Comparison of ENCODE assay signal across 17 mouse cellular contexts in the genomic region with DNA sequence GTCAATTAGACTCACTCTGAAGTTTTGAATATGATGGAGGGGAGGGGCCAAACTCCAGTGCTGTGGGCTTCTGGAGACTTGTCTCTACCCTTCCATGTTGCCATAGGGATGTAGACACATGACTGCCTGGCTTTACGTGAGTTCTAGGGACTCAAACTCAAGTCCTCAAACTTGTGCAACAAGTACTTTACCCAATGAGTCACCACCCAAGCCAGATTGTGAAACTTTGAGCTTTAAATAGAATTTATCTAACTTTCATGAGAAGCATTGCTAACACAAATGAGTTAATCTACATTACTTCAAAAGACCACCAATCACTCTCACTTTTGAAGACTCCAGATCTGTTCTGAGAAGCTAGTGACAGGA. TPM values are rescaled to one million over a fixed set of nuclear protein-coding genes. Genes with fewer than 3 reads are reported as not detected.
DNase-seq lines count a peak whose midpoint lies in the region; ATAC-seq and TF ChIP-seq lines count a peak whose summit lies in the region.
"Had no signal": no experiment of that assay in that cellular context is flagged by ENCODE, and none has a peak within 500 bp of the region (broad histone marks: within the 10 kb centered on the region; RNA-seq: fewer than 3 reads in every experiment).

No protein-coding gene starts in this region.

- no peak overlapping the region for H3K4me3 ChIP-seq in lung, embryonic 16.5 days (ENCODE audit: low read length)
- no peak overlapping the region for H3K4me3 ChIP-seq in lung, adult 2 months (replicated peaks; ENCODE audit: extremely low read depth, low read depth, low read length)
- H3K4me3 ChIP-seq in intestine, embryonic 16.5 days (ENCODE audit: low read length) = no peak overlapping the region
- no peak overlapping the region for H3K4me3 ChIP-seq in stomach, postnatal 0 days (ENCODE audit: low read depth, low read length)
- H3K4me3 ChIP-seq: erythroblast, embryonic 14.5 days; midbrain, embryonic 15.5 days; neural tube, embryonic 15.5 days had no signal

- DNase-seq in heart, adult 18-20 months = peak; percentile 20 to 43
- no peak for DNase-seq in heart, adult 8-10 months (ENCODE audit: low spot score)
- DNase-seq in lung, adult 2 months = no peak
- no peak for DNase-seq in stomach, postnatal 0 days (ENCODE audit: low spot score)
- no peak for DNase-seq in layer of hippocampus, adult 9-11 months
- no peak for DNase-seq in left cerebral cortex, postnatal 25 days (ENCODE audit: low spot score in 2 of 2)
- DNase-seq: cerebellum, adult 11 months; embryo, embryonic 11 days; kidney, adult 18-20 months; thymus, postnatal 4 days had no signal

- no peak overlapping the region for H3K4me2 ChIP-seq in lung, embryonic 16.5 days (ENCODE audit: low read depth, low read length)
- no peak overlapping the region for H3K4me2 ChIP-seq in intestine, embryonic 16.5 days (ENCODE audit: low read depth, low read length)
- no peak overlapping the region for H3K4me2 ChIP-seq in stomach, postnatal 0 days (replicated peaks; ENCODE audit: low read depth)
- H3K4me2 ChIP-seq: midbrain, embryonic 15.5 days; neural tube, embryonic 15.5 days had no signal

- H3K9ac ChIP-seq in lung, embryonic 16.5 days (ENCODE audit: low read length) = no peak overlapping the region
- H3K9ac ChIP-seq in intestine, embryonic 16.5 days (ENCODE audit: low read depth, low read length) = no peak overlapping the region
- no peak overlapping the region for H3K9ac ChIP-seq in stomach, postnatal 0 days (ENCODE audit: low read length)
- H3K9ac ChIP-seq: liver, embryonic 14.5 days; midbrain, embryonic 15.5 days; neural tube, embryonic 15.5 days had no signal

- no peaks in the 10 kb centered on the region; the same call in 1 of the 2 replicates for H3K36me3 ChIP-seq in lung, embryonic 16.5 days (ENCODE audit: control insufficient read depth, insufficient read depth, low read length)
- H3K36me3 ChIP-seq in intestine, embryonic 16.5 days (ENCODE audit: control insufficient read depth, insufficient read depth, low read length) = no peaks in the 10 kb centered on the region
- 0 out of 2 replicates have a peak, but pooled peaks cover 3% of the 10 kb centered on the region for H3K36me3 ChIP-seq in stomach, postnatal 0 days (ENCODE audit: control insufficient read depth, insufficient read depth, low read length)

- no peak for TF ChIP-seq EP300 in stomach, postnatal 0 days (optimal IDR thresholded peaks at IDR 0.05)

- no peaks in the 10 kb centered on the region for H3K9me3 ChIP-seq in lung, embryonic 16.5 days (ENCODE audit: control insufficient read depth, low read length)
- H3K9me3 ChIP-seq in intestine, embryonic 16.5 days (ENCODE audit: control insufficient read depth, low read length) = no peaks in the 10 kb centered on the region
- no peaks in the 10 kb centered on the region for H3K9me3 ChIP-seq in stomach, postnatal 0 days (ENCODE audit: control insufficient read depth, low read length)
- H3K9me3 ChIP-seq: midbrain, embryonic 15.5 days; neural tube, embryonic 15.5 days had no signal

- TF ChIP-seq POLR2A in lung, adult 2 months (IDR thresholded peaks at IDR 0.05; ENCODE audit: borderline replicate concordance, extremely low read depth, low read depth, low read length) = no peak

- peak; percentile 60; the same call in 1 of the 2 replicates for ATAC-seq in lung, embryonic 16.5 days (ENCODE audit: low read depth)
- peak; percentile 89 for ATAC-seq in intestine, embryonic 16.5 days
- peak; percentile 80 for ATAC-seq in stomach, postnatal 0 days (ENCODE audit: low FRiP score, low TSS enrichment)
- ATAC-seq: CD4-positive, CD25-positive, alpha-beta regulatory T cell, adult 4 months; midbrain, embryonic 15.5 days had no signal

- intact Hi-C loops in left cerebral cortex, postnatal 25 days (cut with DNase I) = loop anchor here (5.0 kb wide), 1 partner anchor 61 kb away; no protein-coding TSS in a partner anchor

- H3K4me1 ChIP-seq in lung, embryonic 16.5 days (replicated peaks; ENCODE audit: control insufficient read depth, insufficient read depth, low read length) = no peaks in the 10 kb centered on the region; the same call in 1 of the 2 replicates
- no peaks in the 10 kb centered on the region; the same call in none of the 2 replicates for H3K4me1 ChIP-seq in lung, adult 2 months (ENCODE audit: control insufficient read depth, insufficient read depth, low read length)
- H3K4me1 ChIP-seq in intestine, embryonic 16.5 days (ENCODE audit: control insufficient read depth, insufficient read depth, low read length) = no peaks in the 10 kb centered on the region
- no peaks in the 10 kb centered on the region for H3K4me1 ChIP-seq in stomach, postnatal 0 days (replicated peaks; ENCODE audit: control insufficient read depth, insufficient read depth)
- H3K4me1 ChIP-seq: midbrain, embryonic 15.5 days; neural tube, embryonic 15.5 days had no signal

- TF ChIP-seq CTCF in lung, adult 2 months (IDR thresholded peaks at IDR 0.05; ENCODE audit: insufficient read depth, low read length) = no peak
- TF ChIP-seq CTCF in stomach, postnatal 0 days (IDR thresholded peaks at IDR 0.05; ENCODE audit: low read depth) = no peak

- H3K27ac ChIP-seq in lung, embryonic 16.5 days (ENCODE audit: low read length) = no peak overlapping the region
- no peak overlapping the region for H3K27ac ChIP-seq in intestine, embryonic 16.5 days (ENCODE audit: low read length)
- no peak overlapping the region for H3K27ac ChIP-seq in stomach, postnatal 0 days (replicated peaks)
- H3K27ac ChIP-seq: liver, embryonic 14.5 days; midbrain, embryonic 15.5 days; neural tube, embryonic 15.5 days had no signal

- no peaks in the 10 kb centered on the region for H3K27me3 ChIP-seq in lung, embryonic 16.5 days (ENCODE audit: control insufficient read depth, insufficient read depth, low read depth, low read length)
- H3K27me3 ChIP-seq in intestine, embryonic 16.5 days (replicated peaks; ENCODE audit: control insufficient read depth, insufficient read depth, low read length) = no peaks in the 10 kb centered on the region
- no peaks in the 10 kb centered on the region for H3K27me3 ChIP-seq in stomach, postnatal 0 days (ENCODE audit: control insufficient read depth, insufficient read depth, low read length)
- H3K27me3 ChIP-seq: midbrain, embryonic 15.5 days; neural tube, embryonic 15.5 days had no signal

- WGBS in lung, embryonic 16.5 days = 50% methylated on average over 1 of the region's 1 CpGs
- 37% methylated on average over 1 of the region's 1 CpGs for WGBS in lung, adult 2 months
- WGBS in intestine, embryonic 16.5 days = 65% methylated on average over 1 of the region's 1 CpGs
- WGBS in stomach, postnatal 0 days = 30% methylated on average over 1 of the region's 1 CpGs

RNA-seq across cellular contexts. Expression of a gene that starts 14.2 kb away (rescaled TPM):
- 10 to 100 TPM; 49.7 to 53.9 TPM for total RNA-seq in heart, adult 18-20 months (2021)
- total RNA-seq in heart, adult 8-10 months (2022) = 10 to 100 TPM; 50.7 to 59.6 (median 55.4) TPM
- 25.3 and 25.9 TPM in 2 replicates for polyA plus RNA-seq in lung, embryonic 16.5 days (2015; fragmentation: Nextera tagmentation; extraction: Ambion mirVana)
- polyA plus RNA-seq in lung, adult 2 months (2012; rRNA removed) = 31.8 and 40.4 TPM in 2 replicates
- 22.9 and 25.8 TPM in 2 replicates for polyA plus RNA-seq in intestine, embryonic 16.5 days (2015; fragmentation: Nextera tagmentation; extraction: Ambion mirVana)
- 23.2 and 24.2 TPM in 2 replicates for polyA plus RNA-seq in stomach, postnatal 0 days (2015; fragmentation: Nextera tagmentation; extraction: Ambion mirVana)
- total RNA-seq in left cerebral cortex, postnatal 25 days (2021) = 10 to 100 TPM; 80.1 to 80.8 TPM

RNA-seq across cellular contexts. Expression of a gene that starts 14.4 kb away (rescaled TPM):
- total RNA-seq in heart, adult 18-20 months (2021) = 1 to 10 TPM; 8.0 to 8.4 TPM
- total RNA-seq in heart, adult 8-10 months (2022) = 1 to 10 TPM; 5.8 to 8.5 (median 6.5) TPM
- 16.4 and 19.7 TPM in 2 replicates for polyA plus RNA-seq in lung, embryonic 16.5 days (2015; fragmentation: Nextera tagmentation; extraction: Ambion mirVana)
- polyA plus RNA-seq in lung, adult 2 months (2012; rRNA removed) = 1.9 and 3.5 TPM in 2 replicates
- polyA plus RNA-seq in intestine, embryonic 16.5 days (2015; fragmentation: Nextera tagmentation; extraction: Ambion mirVana) = 14.8 and 17.1 TPM in 2 replicates
- polyA plus RNA-seq in stomach, postnatal 0 days (2015; fragmentation: Nextera tagmentation; extraction: Ambion mirVana) = 10.5 and 12.3 TPM in 2 replicates
- total RNA-seq in left cerebral cortex, postnatal 25 days (2021) = 1 to 10 TPM; 8.3 to 9.7 TPM

RNA-seq across cellular contexts. Expression of a gene that starts 33.7 kb away (rescaled TPM):
- total RNA-seq in heart, adult 18-20 months (2021) = 10 to 100 TPM; 14.5 to 16.6 TPM
- 10 to 100 TPM; 16.2 to 18.1 (median 16.6) TPM for total RNA-seq in heart, adult 8-10 months (2022)
- polyA plus RNA-seq in lung, embryonic 16.5 days (2015; fragmentation: Nextera tagmentation; extraction: Ambion mirVana) = 15.9 and 16.1 TPM in 2 replicates
- polyA plus RNA-seq in lung, adult 2 months (2012; rRNA removed) = 16.6 and 20.0 TPM in 2 replicates
- polyA plus RNA-seq in intestine, embryonic 16.5 days (2015; fragmentation: Nextera tagmentation; extraction: Ambion mirVana) = 11.8 and 12.8 TPM in 2 replicates
- 5.7 and 6.3 TPM in 2 replicates for polyA plus RNA-seq in stomach, postnatal 0 days (2015; fragmentation: Nextera tagmentation; extraction: Ambion mirVana)
- total RNA-seq in left cerebral cortex, postnatal 25 days (2021) = 10 to 100 TPM; 50.5 to 52.3 TPM

RNA-seq across cellular contexts. Expression of a gene that starts 46.5 kb away (rescaled TPM):
- total RNA-seq in heart, adult 18-20 months (2021) = 10 to 100 TPM; 22.1 to 26.5 TPM
- 10 to 100 TPM; 20.6 to 24.6 (median 22.2) TPM for total RNA-seq in heart, adult 8-10 months (2022)
- 157 and 159 TPM in 2 replicates for polyA plus RNA-seq in lung, embryonic 16.5 days (2015; fragmentation: Nextera tagmentation; extraction: Ambion mirVana)
- polyA plus RNA-seq in lung, adult 2 months (2012; rRNA removed) = 130 and 170 TPM in 2 replicates
- polyA plus RNA-seq in intestine, embryonic 16.5 days (2015; fragmentation: Nextera tagmentation; extraction: Ambion mirVana) = 157 and 173 TPM in 2 replicates
- 98.9 and 105 TPM in 2 replicates for polyA plus RNA-seq in stomach, postnatal 0 days (2015; fragmentation: Nextera tagmentation; extraction: Ambion mirVana)
- 10 to 100 TPM; 72.9 to 77.0 TPM for total RNA-seq in left cerebral cortex, postnatal 25 days (2021)

RNA-seq across cellular contexts. Expression of a gene that starts 46.6 kb away (rescaled TPM):
- 1 to 10 TPM; 3.6 to 4.6 TPM for total RNA-seq in heart, adult 18-20 months (2021)
- 1 to 10 TPM; 2.6 to 4.1 (median 2.9) TPM for total RNA-seq in heart, adult 8-10 months (2022)
- 8.4 and 12.3 TPM in 2 replicates for polyA plus RNA-seq in lung, embryonic 16.5 days (2015; fragmentation: Nextera tagmentation; extraction: Ambion mirVana)
- polyA plus RNA-seq in lung, adult 2 months (2012; rRNA removed) = 14.5 and 17.2 TPM in 2 replicates
- polyA plus RNA-seq in intestine, embryonic 16.5 days (2015; fragmentation: Nextera tagmentation; extraction: Ambion mirVana) = 7.9 and 9.2 TPM in 2 replicates
- 3.7 and 4.2 TPM in 2 replicates for polyA plus RNA-seq in stomach, postnatal 0 days (2015; fragmentation: Nextera tagmentation; extraction: Ambion mirVana)
- total RNA-seq in left cerebral cortex, postnatal 25 days (2021) = 10 to 100 TPM in 1 of 2 experiments, 1 to 10 TPM in 1; 9.3 to 11.1 TPM

Comparison
In these comparisons a context has a peak if more than half of its experiments do, and no peak if none do; other contexts are left out.
1. DNase-seq: peak in heart, adult 18-20 months (2 of 2); none in heart, adult 8-10 months (single experiment), lung, adult 2 months (single experiment), stomach, postnatal 0 days (single experiment), layer of hippocampus, adult 9-11 months (single experiment) and left cerebral cortex, postnatal 25 days (0 of 2).
2. Peak in every context shown above with its lines, with median percentiles within 50 percentile points of each other: ATAC-seq.